In the genomic region with DNA sequence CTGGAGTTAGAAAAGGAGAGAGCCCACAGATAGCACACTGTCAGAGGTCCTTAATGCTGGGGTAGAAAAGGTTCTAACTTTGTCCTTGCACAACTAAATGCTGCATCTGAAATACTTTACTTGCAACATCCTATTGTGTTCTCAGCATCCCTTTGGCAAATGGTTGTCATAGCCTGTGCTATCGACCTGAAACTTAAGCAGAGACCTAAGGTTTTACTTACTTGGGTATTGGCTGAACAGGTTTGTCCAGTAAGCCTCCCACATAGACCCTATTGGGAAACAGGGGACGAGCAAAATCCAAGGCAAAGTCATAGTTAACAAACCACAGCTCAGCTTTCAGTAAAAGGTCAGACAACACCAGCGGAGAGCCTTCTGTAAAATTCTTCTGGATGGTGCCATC, we compare ENCODE assay signal across 24 mouse cellular contexts. TPM values are rescaled to one million over a fixed set of nuclear protein-coding genes. Genes with fewer than 3 reads are reported as not detected.
DNase-seq lines count a peak whose midpoint lies in the region; ATAC-seq lines count a peak whose summit lies in the region.
"Had no signal": no experiment of that assay in that cellular context is flagged by ENCODE, and none has a peak within 500 bp of the region (broad histone marks: within the 10 kb centered on the region; RNA-seq: fewer than 3 reads in every experiment).

No protein-coding gene starts in this region.

- no peaks in the 10 kb centered on the region for H3K4me1 ChIP-seq in liver, embryonic 11.5 days (replicated peaks; ENCODE audit: control insufficient read depth, insufficient read depth, low read length)

- H3K9me3 ChIP-seq in liver, embryonic 11.5 days (ENCODE audit: control insufficient read depth, low read length): no peaks in the 10 kb centered on the region
- H3K9me3 ChIP-seq: G1E had no signal

- DNase-seq in fat pad, adult 2 months (ENCODE audit: extremely low read depth, low read depth, low spot score): peak; percentile 54
- DNase-seq in gonadal fat pad, adult 2 months (ENCODE audit: low read depth): peak; percentile 62
- DNase-seq in layer of hippocampus, adult 18-20 months (ENCODE audit: low spot score in 2 of 2): no peak
- no peak for DNase-seq in liver, embryonic 11.5 days (ENCODE audit: low spot score)
- DNase-seq: adrenal gland, adult 2 months; adrenal gland, adult 8-10 months; adrenal gland, postnatal 10 days; adrenal gland, postnatal 14 days; adrenal gland, postnatal 25 days; adrenal gland, postnatal 36 days; B cell, adult 2 months; cerebellum, adult 11 months; cerebellum, adult 11-12 months; cerebellum, adult 18-20 months had no signal

- no peak overlapping the region for H3K27ac ChIP-seq in liver, embryonic 11.5 days (ENCODE audit: low read depth, low read length)

- WGBS in liver, embryonic 11.5 days: 71% methylated on average over 3 of the region's 3 CpGs

- H3K36me3 ChIP-seq in liver, embryonic 11.5 days (ENCODE audit: control insufficient read depth, insufficient read depth, low read length): no peaks in the 10 kb centered on the region
- H3K36me3 ChIP-seq: G1E had no signal

- no peaks in the 10 kb centered on the region for H3K27me3 ChIP-seq in liver, embryonic 11.5 days (replicated peaks; ENCODE audit: control insufficient read depth, insufficient read depth, low read length)
- H3K27me3 ChIP-seq: CH12.LX had no signal

- H3K4me2 ChIP-seq in liver, embryonic 11.5 days: no peak overlapping the region

- no peak overlapping the region for H3K4me3 ChIP-seq in liver, embryonic 11.5 days (ENCODE audit: low read depth, low read length)

- H3K9ac ChIP-seq in liver, embryonic 11.5 days (ENCODE audit: low read depth, low read length): no peak overlapping the region

- ATAC-seq in liver, embryonic 11.5 days (replicated peaks; ENCODE audit: low FRiP score): no peak
- ATAC-seq: activated CD4-positive, CD25-positive, alpha-beta regulatory T cell, adult 4 months; CD4-positive, CD25-positive, alpha-beta regulatory T cell, adult 4 months; Patski had no signal

RNA-seq across cellular contexts. Expression of gene Ugt3a1, which starts 16.1 kb away (rescaled TPM):
- polyA plus RNA-seq in gonadal fat pad, adult 2 months (2012; rRNA removed): 0.16 and 0.48 TPM in 2 replicates
- total RNA-seq in layer of hippocampus, adult 18-20 months (2021): not detected
- 0.21 TPM in 1 of 2 replicates, not detected in the other for polyA plus RNA-seq in liver, embryonic 11.5 days (2014; fragmentation: Nextera tagmentation; extraction: Ambion mirVana)
- total RNA-seq: adrenal gland, adult 18-20 months; adrenal gland, postnatal 25 days; adrenal gland, postnatal 36 days; CH12.LX; ES-E14; MEL had no signal
- polyA plus RNA-seq: activated CD4-positive, CD25-positive, alpha-beta regulatory T cell, adult 4 months; adrenal gland, adult 2 months; brain, embryonic 14.5 days; C2C12; CD4-positive, CD25-positive, alpha-beta regulatory T cell, adult 4 months; G1E; Patski had no signal

Comparison
In these comparisons a context has a peak if more than half of its experiments do, and no peak if none do; other contexts are left out.
1. DNase-seq: peak in fat pad, adult 2 months (single experiment) and gonadal fat pad, adult 2 months (single experiment); none in layer of hippocampus, adult 18-20 months (0 of 2) and liver, embryonic 11.5 days (single experiment).